Mouse (Mus musculus) midbrain, embryonic 12.5 days (tissue): ENCODE measurements at regions not wholly inside any gene's neighbourhood (a gene's known extent, or its start where the extent isn't known, plus 50 kb on each side); places are given as distances from the start of the nearest gene placed in this dataset.

ENCODE experiments used
- ATAC-seq: fragments of 200-750 bp; cut with Nextera tagmentation; 2 replicates; pipeline ENCODE4 v1.8.0; 2017; ENCODE audit warnings: low read depth, moderate TSS enrichment, moderate library complexity; ENCODE audit not compliant: low FRiP score
- H3K27ac ChIP-seq: fragments of 300-500 bp; sonication (generic); replicated peaks from 2 replicates; pipeline ENCODE4 v1.5.1; 2016; ENCODE audit warnings: mild to moderate bottlenecking
- H3K27me3 ChIP-seq: fragments of 300-500 bp; sonication (generic); 2 replicates; pipeline ENCODE4 v1.6.1; 2016; ENCODE audit warnings: mild to moderate bottlenecking
- H3K36me3 ChIP-seq: fragments of 300-500 bp; sonication (generic); 2 replicates; pipeline ENCODE4 v1.6.1; 2016
- H3K4me1 ChIP-seq: fragments of 300-500 bp; sonication (generic); 2 replicates; pipeline ENCODE4 v1.6.1; 2016
- H3K4me2 ChIP-seq: fragments of 300-500 bp; sonication (generic); replicated peaks from 2 replicates; pipeline ENCODE4 v1.6.1; 2016; ENCODE audit warnings: mild to moderate bottlenecking, moderate library complexity
- H3K4me3 ChIP-seq: fragments of 300-500 bp; sonication (generic); 2 replicates; pipeline ENCODE4 v1.5.1; 2016; ENCODE audit warnings: mild to moderate bottlenecking
- H3K9ac ChIP-seq: fragments of 300-500 bp; sonication (generic); replicated peaks from 2 replicates; pipeline ENCODE4 v1.6.1; 2016; ENCODE audit warnings: mild to moderate bottlenecking, moderate library complexity
- H3K9me3 ChIP-seq: fragments of 300-500 bp; sonication (generic); 2 replicates; pipeline ENCODE4 v1.6.1; 2016; ENCODE audit warnings: mild to moderate bottlenecking
- WGBS: fragments of 180-500 bp; shearing (Covaris S2); methylation state at CpG from one replicate; pipeline ENCODE4 v1.1.7; 2016; 5-methylcytosine and 5-hydroxymethylcytosine counted together

DNA sequence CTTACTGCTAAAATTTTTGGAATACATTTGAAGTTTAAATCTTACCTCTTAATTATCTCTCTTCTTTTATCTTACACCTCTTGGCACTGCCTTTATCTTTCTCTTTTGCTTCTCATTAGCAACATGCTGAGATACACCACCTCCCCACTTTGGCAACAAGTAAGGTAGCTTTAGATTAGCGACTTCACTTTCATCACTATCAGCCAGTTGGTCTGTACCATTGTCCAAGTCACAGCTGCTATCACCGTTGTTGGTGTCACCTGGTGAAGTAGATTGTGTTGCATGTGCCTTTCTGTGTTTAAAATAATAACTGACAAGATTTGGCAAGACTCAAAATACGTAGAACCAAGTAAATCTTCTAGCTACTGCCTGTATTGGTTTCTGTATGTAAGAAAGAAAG, 513.0 kb downstream of the Cetn3 start:
- H3K27ac ChIP-seq = no peak overlapping the region
- no peaks in the 10 kb centered on the region for H3K4me1 ChIP-seq
- H3K27me3 ChIP-seq = no peaks in the 10 kb centered on the region
- H3K4me2 ChIP-seq = no peak overlapping the region
- ATAC-seq = no peak
- 67% methylated on average over 3 of the region's 3 CpGs for WGBS
- H3K9me3 ChIP-seq = no peaks in the 10 kb centered on the region
- H3K9ac ChIP-seq = no peak overlapping the region
- no peaks in the 10 kb centered on the region for H3K36me3 ChIP-seq
- no peak overlapping the region for H3K4me3 ChIP-seq

DNA sequence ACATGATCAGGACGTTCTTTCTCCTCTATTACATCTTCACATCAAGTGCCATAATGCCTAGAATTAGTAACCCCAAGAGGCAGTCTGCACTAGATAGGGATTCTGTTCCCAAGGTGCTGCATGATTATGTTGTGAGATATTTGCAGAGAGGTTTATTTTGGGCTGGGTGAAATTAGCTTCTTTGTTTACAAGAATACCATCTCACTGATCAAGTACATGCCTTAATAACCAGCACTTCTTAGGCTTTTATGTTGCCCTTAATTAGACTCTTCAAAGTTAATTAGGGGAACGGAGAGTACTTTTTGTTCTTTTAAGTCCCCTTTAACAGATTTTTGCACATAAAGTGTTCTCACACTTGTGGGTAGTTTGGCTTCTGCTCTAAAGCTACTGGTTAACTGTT, 521.4 kb downstream of the Cetn3 start:
- Histone ChIP-seq H3K4me1 (peaks cover 6% of the 10 kb centered on the region; the same call in 1 of the 2 replicates), H3K9me3 (no peaks in the 10 kb centered on the region), H3K4me2 (no peak overlapping the region), H3K36me3 (no peaks in the 10 kb centered on the region), H3K27ac (no peak overlapping the region), H3K9ac (no peak overlapping the region), H3K27me3 (no peaks in the 10 kb centered on the region), H3K4me3 (no peak overlapping the region)
- WGBS = 57% methylated on average over 2 of the region's 2 CpGs
- ATAC-seq = no peak

DNA sequence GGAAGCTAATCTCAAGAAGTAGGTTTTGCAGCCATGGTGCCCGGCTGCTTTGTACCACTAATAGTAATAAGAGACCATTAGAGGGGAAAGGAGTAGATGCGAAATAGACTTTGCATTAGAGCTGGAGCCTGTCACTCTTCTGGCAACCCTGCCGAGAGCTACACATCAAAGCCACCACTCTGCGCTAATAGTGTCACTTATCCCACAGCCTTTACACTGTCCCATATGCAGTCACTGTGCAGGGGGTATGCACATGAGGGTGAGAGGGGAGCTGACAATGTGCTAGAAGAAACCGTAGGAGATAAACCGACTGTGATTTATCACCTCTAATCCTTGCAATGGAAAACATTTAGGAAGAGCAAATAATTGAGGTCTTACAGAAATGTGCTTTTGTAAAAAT, 522.2 kb downstream of the Cetn3 start:
- 49% methylated on average over 6 of the region's 6 CpGs for WGBS
- Histone ChIP-seq H3K4me3 (no peak overlapping the region), H3K27ac (no peak overlapping the region), H3K4me2 (no peak overlapping the region), H3K36me3 (no peaks in the 10 kb centered on the region), H3K9ac (no peak overlapping the region), H3K9me3 (no peaks in the 10 kb centered on the region), H3K27me3 (no peaks in the 10 kb centered on the region), H3K4me1 (peaks cover 6% of the 10 kb centered on the region; the same call in 1 of the 2 replicates)
- peak; percentile 84 for ATAC-seq

DNA sequence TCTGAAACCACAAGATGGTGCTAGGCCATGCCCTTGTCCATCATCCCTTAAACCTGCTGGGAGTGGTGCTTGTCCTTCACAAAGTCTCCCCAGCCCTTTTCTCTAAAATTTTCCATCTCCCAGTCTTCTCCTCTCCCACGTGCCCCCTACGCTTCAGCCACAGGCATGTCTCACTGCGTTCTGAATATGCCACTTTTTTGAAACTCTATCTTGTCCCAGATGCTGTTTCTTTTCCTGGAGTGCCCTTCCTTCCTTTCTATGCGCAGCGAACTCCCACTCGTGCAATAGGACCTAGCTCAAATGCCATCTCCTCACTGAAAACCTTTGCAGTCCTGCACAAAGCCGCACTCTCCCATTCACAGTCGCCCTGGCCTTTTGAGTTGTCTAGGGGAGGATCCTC, 525.5 kb downstream of the Cetn3 start:
- H3K9me3 ChIP-seq = no peaks in the 10 kb centered on the region
- no peak overlapping the region for H3K4me3 ChIP-seq
- 74% methylated on average over 8 of the region's 8 CpGs for WGBS
- no peak overlapping the region for H3K4me2 ChIP-seq
- peaks cover 6% of the 10 kb centered on the region; the same call in 1 of the 2 replicates for H3K4me1 ChIP-seq
- no peaks in the 10 kb centered on the region for H3K27me3 ChIP-seq
- no peak overlapping the region for H3K9ac ChIP-seq
- H3K36me3 ChIP-seq = no peaks in the 10 kb centered on the region
- no peak overlapping the region for H3K27ac ChIP-seq
- ATAC-seq = no peak

DNA sequence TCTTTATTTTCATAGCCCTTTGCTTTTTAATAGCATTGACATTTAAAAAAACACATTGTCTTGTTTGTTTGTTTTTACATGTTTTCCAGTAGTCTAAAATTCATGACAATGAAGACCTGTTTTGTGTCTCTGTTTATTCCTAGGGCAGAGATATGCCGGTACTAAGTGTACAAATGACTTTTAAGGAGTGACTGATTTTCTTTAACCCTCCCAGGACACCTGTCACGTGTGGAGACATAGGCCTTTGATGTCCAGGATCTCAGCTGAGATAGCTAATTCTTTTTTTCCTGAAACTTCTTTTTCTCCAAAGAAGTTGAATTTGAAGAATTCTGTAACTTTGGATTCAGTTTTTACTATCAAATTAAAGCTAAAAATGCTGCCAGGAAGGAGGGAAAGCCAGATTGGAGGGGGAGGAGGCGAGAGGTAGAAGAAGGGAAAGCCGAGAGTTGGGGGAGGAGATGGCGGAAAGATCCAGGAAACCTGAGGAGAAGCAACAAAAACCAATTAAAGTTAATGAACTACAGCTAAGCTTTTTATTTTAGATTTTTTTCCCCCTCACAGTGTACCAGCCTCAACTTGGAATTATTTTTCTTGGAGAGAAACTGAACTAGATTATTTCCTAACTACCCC, 533.8 kb downstream of the Cetn3 start:
- ATAC-seq = no peak

DNA sequence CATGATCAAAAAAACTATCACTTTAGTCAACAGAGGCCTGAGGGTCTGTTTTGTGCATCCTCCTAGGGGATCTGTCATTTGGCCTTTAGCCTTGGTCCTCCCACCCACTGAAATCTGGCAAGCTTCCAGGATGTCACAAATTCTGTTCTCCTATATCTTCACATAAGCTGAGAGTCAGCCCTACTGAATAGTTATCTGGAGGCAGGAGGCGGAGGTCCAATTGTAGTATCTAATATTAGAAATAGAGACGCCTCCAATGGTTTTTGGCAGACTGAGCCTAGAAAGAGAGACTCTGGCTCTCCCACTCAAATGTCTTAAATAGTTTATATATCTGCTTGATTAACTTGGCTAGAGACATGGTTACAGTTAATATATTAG, 534.3 kb downstream of the Cetn3 start:
- H3K9ac ChIP-seq = no peak overlapping the region
- no peaks in the 10 kb centered on the region for H3K9me3 ChIP-seq
- H3K4me3 ChIP-seq = no peak overlapping the region
- no peak for ATAC-seq
- WGBS = 77% methylated on average over 2 of the region's 2 CpGs
- no peaks in the 10 kb centered on the region for H3K4me1 ChIP-seq
- no peak overlapping the region for H3K27ac ChIP-seq
- no peak overlapping the region for H3K4me2 ChIP-seq
- H3K27me3 ChIP-seq = no peaks in the 10 kb centered on the region
- no peaks in the 10 kb centered on the region for H3K36me3 ChIP-seq

More for the DNA sequence above, 533.8 kb downstream of the Cetn3 start:
- Histone ChIP-seq H3K36me3 (no peaks in the 10 kb centered on the region), H3K4me3 (no peak overlapping the region), H3K27me3 (no peaks in the 10 kb centered on the region), H3K4me1 (no peaks in the 10 kb centered on the region), H3K27ac (no peak overlapping the region), H3K9ac (no peak overlapping the region), H3K4me2 (no peak overlapping the region), H3K9me3 (no peaks in the 10 kb centered on the region)
- 81% methylated on average over 5 of the region's 5 CpGs for WGBS

DNA sequence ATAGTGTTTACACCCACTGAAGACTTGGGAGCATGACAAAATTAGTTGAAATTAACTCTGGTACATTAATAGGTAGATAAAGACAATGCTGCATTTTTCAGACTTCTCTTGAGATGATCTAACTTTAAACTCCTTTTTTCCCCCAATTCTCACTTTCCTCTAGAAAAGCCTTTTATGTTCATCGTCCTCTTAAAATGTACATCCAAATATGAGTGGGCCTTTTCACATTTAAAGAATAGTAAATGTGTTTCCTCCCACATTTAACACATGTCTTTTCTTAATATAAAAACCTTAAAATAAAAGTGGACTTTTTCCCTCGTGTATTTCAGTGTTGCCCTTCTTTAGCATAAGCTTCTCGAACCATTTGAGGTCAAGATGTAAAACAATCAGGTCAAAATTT, 535.5 kb downstream of the Cetn3 start:
- no peak for ATAC-seq
- WGBS = 87% methylated on average over 3 of the region's 3 CpGs

DNA sequence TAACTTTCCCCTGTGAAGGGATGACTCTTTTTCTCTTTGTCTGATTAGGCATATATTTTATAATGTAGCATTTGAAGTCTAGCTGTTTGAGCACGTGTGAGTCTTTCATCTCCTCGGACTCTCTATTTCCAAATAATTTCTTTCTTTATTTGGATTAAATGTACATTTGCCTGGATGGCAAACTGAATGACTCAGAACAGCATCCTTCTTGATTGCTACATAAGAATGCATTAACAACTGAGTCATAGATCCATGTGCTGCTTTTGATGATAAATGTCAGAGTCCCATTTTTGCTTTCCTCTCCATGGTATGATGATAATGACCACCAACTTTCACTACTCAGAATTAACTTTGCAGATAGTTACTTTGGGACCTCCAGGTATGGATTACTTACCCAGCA, 571.5 kb downstream of the Cetn3 start:
- no peaks in the 10 kb centered on the region for H3K4me1 ChIP-seq
- H3K27me3 ChIP-seq = no peaks in the 10 kb centered on the region
- no peak for ATAC-seq
- H3K9me3 ChIP-seq = no peaks in the 10 kb centered on the region
- no peak overlapping the region for H3K9ac ChIP-seq
- no peak overlapping the region for H3K27ac ChIP-seq
- WGBS = 84% methylated on average over 2 of the region's 2 CpGs
- no peak overlapping the region for H3K4me3 ChIP-seq
- H3K36me3 ChIP-seq = no peaks in the 10 kb centered on the region
- no peak overlapping the region for H3K4me2 ChIP-seq

More for the DNA sequence above, 535.5 kb downstream of the Cetn3 start:
- Histone ChIP-seq H3K27ac (no peak overlapping the region), H3K36me3 (no peaks in the 10 kb centered on the region), H3K4me1 (no peaks in the 10 kb centered on the region), H3K9me3 (no peaks in the 10 kb centered on the region), H3K4me3 (no peak overlapping the region), H3K4me2 (no peak overlapping the region), H3K27me3 (no peaks in the 10 kb centered on the region), H3K9ac (no peak overlapping the region)

DNA sequence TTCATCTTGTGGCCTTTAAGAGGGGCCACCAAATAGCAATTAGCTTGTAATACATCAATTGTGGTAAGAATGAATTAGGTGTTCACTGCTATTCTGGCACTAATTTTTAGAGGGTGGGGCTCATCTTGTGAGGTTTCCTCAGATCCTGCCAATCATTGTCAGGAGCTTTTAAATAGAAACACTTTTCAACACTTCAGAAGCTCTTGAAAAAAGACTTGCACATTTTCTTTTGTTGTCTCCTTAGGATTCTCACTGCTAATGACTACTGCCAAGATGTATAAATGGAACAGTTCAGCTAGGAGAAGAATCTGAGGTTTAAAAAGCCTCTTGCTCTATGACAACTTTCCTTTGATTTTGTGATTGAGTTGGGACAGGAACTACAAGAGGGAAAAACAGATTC, 572.4 kb downstream of the Cetn3 start:
- no peak overlapping the region for H3K4me3 ChIP-seq
- no peaks in the 10 kb centered on the region for H3K4me1 ChIP-seq
- H3K27me3 ChIP-seq = no peaks in the 10 kb centered on the region
- H3K9ac ChIP-seq = no peak overlapping the region
- no peak for ATAC-seq
- no peak overlapping the region for H3K27ac ChIP-seq
- H3K36me3 ChIP-seq = no peaks in the 10 kb centered on the region
- H3K9me3 ChIP-seq = no peaks in the 10 kb centered on the region
- no peak overlapping the region for H3K4me2 ChIP-seq

DNA sequence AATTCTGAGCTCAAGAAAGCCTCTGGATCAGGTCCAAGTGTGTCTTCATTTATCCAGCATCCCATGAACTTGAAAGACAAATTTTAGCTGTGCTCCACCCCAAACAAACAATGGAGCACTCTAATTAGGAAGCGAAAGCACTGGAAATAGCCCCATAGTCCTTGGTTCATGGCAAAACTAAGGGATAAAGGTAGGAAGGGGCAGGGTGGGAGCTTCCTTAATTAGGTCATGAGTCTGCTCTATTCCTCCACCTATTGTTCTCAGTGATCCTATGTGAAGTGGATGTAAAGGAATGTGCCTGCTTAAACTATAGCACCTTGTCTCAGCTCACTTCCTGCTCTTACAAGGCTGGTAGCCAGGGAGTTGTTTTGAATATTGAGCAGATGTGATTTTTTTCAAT, 576.6 kb downstream of the Cetn3 start:
- ATAC-seq = peak; percentile 49; the same call in 1 of the 2 replicates
- no peak overlapping the region for H3K9ac ChIP-seq
- no peak overlapping the region for H3K4me2 ChIP-seq
- H3K4me3 ChIP-seq = no peak overlapping the region
- no peaks in the 10 kb centered on the region for H3K9me3 ChIP-seq
- H3K27me3 ChIP-seq = no peaks in the 10 kb centered on the region
- 82% methylated on average over 1 of the region's 1 CpGs for WGBS
- H3K4me1 ChIP-seq = no peaks in the 10 kb centered on the region
- H3K36me3 ChIP-seq = no peaks in the 10 kb centered on the region
- no peak overlapping the region for H3K27ac ChIP-seq

DNA sequence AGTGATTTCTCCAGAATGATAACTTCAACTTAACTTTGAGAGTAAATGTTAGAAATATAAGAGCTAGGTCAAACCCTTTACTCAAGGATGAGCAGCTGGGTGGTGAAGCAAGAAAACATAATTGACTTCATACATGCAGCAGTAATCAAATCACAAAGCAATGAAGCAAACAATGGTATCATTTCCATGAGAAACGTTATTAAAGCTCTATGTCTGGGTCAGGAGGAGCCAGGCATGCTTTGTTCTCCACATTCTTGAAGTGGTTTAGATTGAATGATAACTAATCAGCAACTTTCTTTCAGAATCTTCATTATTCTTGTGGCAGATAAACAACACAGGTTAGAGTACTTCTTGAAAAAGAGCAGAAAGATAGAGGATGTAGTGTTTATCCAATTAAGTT, 577.8 kb downstream of the Cetn3 start:
- no peaks in the 10 kb centered on the region for H3K27me3 ChIP-seq
- no peaks in the 10 kb centered on the region for H3K4me1 ChIP-seq
- no peak for ATAC-seq
- no peaks in the 10 kb centered on the region for H3K36me3 ChIP-seq
- H3K9ac ChIP-seq = no peak overlapping the region
- H3K4me3 ChIP-seq = no peak overlapping the region
- no peak overlapping the region for H3K4me2 ChIP-seq
- H3K27ac ChIP-seq = no peak overlapping the region
- 32% methylated on average over 1 of the region's 1 CpGs for WGBS
- H3K9me3 ChIP-seq = no peaks in the 10 kb centered on the region

DNA sequence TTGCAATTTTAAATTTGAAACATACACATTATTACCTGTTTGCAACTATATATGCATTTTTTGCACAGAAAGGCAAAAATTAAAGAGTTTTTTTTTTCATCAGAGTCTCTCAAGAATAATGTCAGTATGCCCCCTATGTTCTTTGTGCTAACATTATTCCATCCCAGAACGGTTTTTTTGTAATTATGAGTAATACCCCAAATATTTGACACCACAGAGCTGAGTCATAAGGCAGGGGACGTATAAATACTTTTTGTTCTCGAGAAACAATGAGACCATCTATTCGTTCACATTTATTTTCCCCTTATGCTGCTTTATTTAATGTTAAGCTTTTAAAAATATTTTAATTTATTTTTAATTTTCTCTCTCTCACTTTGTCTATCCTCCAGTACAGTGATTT, 578.5 kb downstream of the Cetn3 start:
- H3K4me1 ChIP-seq = no peaks in the 10 kb centered on the region
- H3K27me3 ChIP-seq = no peaks in the 10 kb centered on the region
- H3K9ac ChIP-seq = no peak overlapping the region
- no peak overlapping the region for H3K4me2 ChIP-seq
- ATAC-seq = no peak
- H3K4me3 ChIP-seq = no peak overlapping the region
- WGBS = 78% methylated on average over 4 of the region's 4 CpGs
- no peaks in the 10 kb centered on the region for H3K36me3 ChIP-seq
- H3K9me3 ChIP-seq = no peaks in the 10 kb centered on the region
- H3K27ac ChIP-seq = no peak overlapping the region

DNA sequence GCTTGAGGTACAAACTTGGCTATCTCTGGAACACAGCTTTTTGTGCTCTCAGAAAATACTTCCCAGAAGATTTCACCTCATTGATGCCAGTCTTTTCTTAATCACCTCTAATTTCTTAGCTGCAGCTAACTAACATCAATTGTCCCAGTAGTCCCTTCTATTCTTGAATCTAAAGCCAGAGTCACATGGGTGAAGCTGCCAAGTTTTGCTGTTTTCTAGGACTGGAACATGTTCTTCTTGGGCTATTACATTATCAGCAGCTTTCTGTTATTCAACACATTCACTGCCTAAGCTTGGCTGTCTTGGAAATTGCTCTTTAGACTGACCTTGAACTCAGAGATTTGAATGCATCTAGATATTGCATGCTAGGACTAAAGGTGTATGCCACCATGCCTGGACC, 583.9 kb downstream of the Cetn3 start:
- no peaks in the 10 kb centered on the region for H3K27me3 ChIP-seq
- ATAC-seq = no peak
- no peaks in the 10 kb centered on the region for H3K36me3 ChIP-seq
- H3K4me3 ChIP-seq = no peak overlapping the region
- no peaks in the 10 kb centered on the region for H3K9me3 ChIP-seq
- no peak overlapping the region for H3K27ac ChIP-seq
- no peak overlapping the region for H3K4me2 ChIP-seq
- no peak overlapping the region for H3K9ac ChIP-seq
- H3K4me1 ChIP-seq = no peaks in the 10 kb centered on the region
